Mouse (Mus musculus) hindbrain, embryonic 11.5 days (tissue): ENCODE data around the gene Vmn2r91. TPM values are rescaled to one million over a fixed set of nuclear protein-coding genes. Genes with fewer than 3 reads are reported as not detected.
A peak's percentile ranks its signal among the peaks of the same experiment; 100 is the strongest.
"Not testable (repeated sequence)": the region's sequence is repeated elsewhere in the genome, so short reads cannot be mapped to it uniquely, and the experiment has no call there.

Experiments used
- ATAC-seq: fragments of 200-750 bp; cut with Nextera tagmentation; 2 replicates; pipeline ENCODE4 v1.8.0; 2017; ENCODE audit warnings: mild to moderate bottlenecking, moderate TSS enrichment, moderate library complexity; ENCODE audit not compliant: low FRiP score
- DNase-seq: peaks from one replicate; pipeline ENCODE4 v3.0.0-alpha.2; 2015; ENCODE audit warnings: low spot score
- H3K27ac ChIP-seq: fragments of 300-500 bp; sonication (generic); 2 replicates; pipeline ENCODE4 v1.5.1; 2014; ENCODE audit warnings: mild to moderate bottlenecking, low read depth, low read length
- H3K27me3 ChIP-seq: fragments of 300-500 bp; sonication (generic); 2 replicates; pipeline ENCODE4 v1.6.1; 2014; ENCODE audit warnings: mild to moderate bottlenecking, low read length, moderate library complexity, mixed read lengths; ENCODE audit not compliant: control insufficient read depth, insufficient read depth
- H3K36me3 ChIP-seq: fragments of 300-500 bp; sonication (generic); 2 replicates; pipeline ENCODE4 v1.6.1; 2014; ENCODE audit warnings: mild to moderate bottlenecking, low read length, moderate library complexity, mixed read lengths; ENCODE audit not compliant: control insufficient read depth, insufficient read depth
- H3K4me1 ChIP-seq: fragments of 300-500 bp; sonication (generic); replicated peaks from 2 replicates; pipeline ENCODE4 v1.6.1; 2014; ENCODE audit warnings: low read length, mixed read lengths; ENCODE audit not compliant: control insufficient read depth, insufficient read depth
- H3K4me2 ChIP-seq: fragments of 300-500 bp; sonication (generic); replicated peaks from 2 replicates; pipeline ENCODE4 v1.6.1; 2014; ENCODE audit warnings: mild to moderate bottlenecking, low read depth, low read length
- H3K4me3 ChIP-seq: fragments of 300-500 bp; sonication (generic); 2 replicates; pipeline ENCODE4 v1.5.1; 2014; ENCODE audit warnings: low read depth, low read length
- H3K9ac ChIP-seq: fragments of 300-500 bp; sonication (generic); 2 replicates; pipeline ENCODE4 v1.6.1; 2014; ENCODE audit warnings: low read depth, low read length
- H3K9me3 ChIP-seq: fragments of 300-500 bp; sonication (generic); 2 replicates; pipeline ENCODE4 v1.6.1; 2016; ENCODE audit warnings: low read length; ENCODE audit not compliant: control insufficient read depth
- WGBS: fragments of 180-500 bp; shearing (Covaris S2); extraction: QIAGEN DNeasy Blood & Tissue Kit; methylation state at CpG from one replicate; pipeline ENCODE4 v1.1.7; 2014; 5-methylcytosine and 5-hydroxymethylcytosine counted together
- polyA plus RNA-seq: library from polyadenylated mRNA; unstranded; fragments of >200 nt; fragmentation: Nextera tagmentation; extraction: Ambion mirVana; gene quantifications from 2 replicates; pipeline ENCODE4 v1.2.1, GENCODE M21; 2014

Gene Vmn2r91
- polyA plus RNA-seq = not detected in 2 replicates

DNA sequence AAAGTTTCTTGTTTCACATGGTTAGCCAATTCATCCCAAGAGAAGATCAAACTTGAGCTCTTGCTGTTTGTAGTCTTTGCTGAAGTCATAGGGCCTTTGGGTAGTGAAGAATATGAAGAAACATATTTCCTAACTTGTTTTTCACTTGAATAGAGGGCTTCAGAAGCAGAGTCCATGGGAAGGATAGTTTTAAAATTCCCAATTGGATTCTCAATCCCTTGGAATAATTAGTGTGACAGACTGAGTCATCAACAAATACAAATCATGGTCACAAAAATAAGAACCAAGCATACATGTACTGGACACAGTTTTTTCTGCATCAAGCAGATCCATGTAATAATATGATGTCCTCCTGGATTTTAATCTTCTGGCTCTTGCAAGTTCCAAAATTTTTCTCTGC lies at the start of gene Vmn2r91:
Gene Vmn2r91 (plus strand): TSS at position 301 of the 400 bp plus-strand sequence.
- not testable (repeated sequence) for ATAC-seq, H3K4me3 ChIP-seq, H3K9ac ChIP-seq, H3K4me1 ChIP-seq, H3K36me3 ChIP-seq, DNase-seq, H3K27me3 ChIP-seq, H3K27ac ChIP-seq, H3K9me3 ChIP-seq, H3K4me2 ChIP-seq

DNA sequence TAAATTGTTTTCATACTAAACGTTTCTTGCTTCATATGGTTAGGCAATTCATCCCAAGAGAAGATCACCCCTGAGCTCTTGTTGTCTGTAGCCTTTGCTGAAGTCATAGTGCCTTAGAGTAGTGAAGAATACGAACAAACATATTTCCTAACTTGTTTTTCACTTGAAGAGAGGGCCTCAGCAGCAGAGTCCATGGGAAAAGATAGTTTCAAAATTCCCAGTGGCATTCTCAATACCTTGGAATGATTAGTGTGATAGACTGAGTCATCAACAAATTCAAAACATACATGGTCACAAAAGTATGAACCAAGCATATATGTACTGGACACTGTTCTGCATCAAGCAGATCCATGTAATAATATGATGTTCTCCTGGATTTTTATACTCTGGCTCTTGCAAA lies 35.7 kb upstream of the Vmn2r91 start, which contains the start of gene Vmn2r124:
Gene Vmn2r124 (plus strand): TSS at position 301 of the 400 bp plus-strand sequence.
- no peak within 1 kb of the TSS for H3K9ac ChIP-seq
- no peak for DNase-seq

DNA sequence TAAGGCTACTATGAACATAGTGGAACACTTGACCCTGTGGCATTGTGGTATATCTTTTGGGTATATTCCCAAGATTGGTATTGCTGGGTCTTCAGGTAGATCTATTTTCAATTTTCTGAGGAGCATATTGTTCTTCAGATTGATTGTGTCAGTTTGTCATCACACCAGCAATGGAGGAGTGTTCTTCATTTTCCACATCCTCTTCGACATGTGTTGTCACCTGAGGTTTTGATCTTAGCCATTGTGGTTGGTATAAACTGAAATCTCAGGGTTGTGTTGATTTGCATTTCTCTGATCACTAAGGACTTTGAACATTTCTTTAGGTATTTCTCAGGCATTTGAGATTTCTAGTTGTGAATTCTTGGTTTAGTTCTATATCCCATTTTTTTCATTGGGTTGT lies 10.8 kb downstream of the Vmn2r91 start:
- H3K9me3 ChIP-seq, H3K27me3 ChIP-seq, H3K4me1 ChIP-seq, H3K27ac ChIP-seq, H3K9ac ChIP-seq, H3K4me3 ChIP-seq, H3K4me2 ChIP-seq, H3K36me3 ChIP-seq, DNase-seq, ATAC-seq: not testable (repeated sequence)
- WGBS = 74% methylated on average over 1 of the region's 1 CpGs

More for the DNA sequence above, 35.7 kb upstream of the Vmn2r91 start, which contains the start of gene Vmn2r124:
- Histone ChIP-seq H3K27ac (no peak within 1 kb of the TSS), H3K9me3 (no peaks in the 10 kb centered on the region), H3K4me3 (no peak within 1 kb of the TSS), H3K4me2 (no peak within 1 kb of the TSS), H3K27me3 (no peaks in the 10 kb centered on the region), H3K36me3 (no peaks in the 10 kb centered on the region), H3K4me1 (no peaks in the 10 kb centered on the region)
- 51% methylated on average over 2 of the region's 2 CpGs for WGBS
- no peak for ATAC-seq

DNA sequence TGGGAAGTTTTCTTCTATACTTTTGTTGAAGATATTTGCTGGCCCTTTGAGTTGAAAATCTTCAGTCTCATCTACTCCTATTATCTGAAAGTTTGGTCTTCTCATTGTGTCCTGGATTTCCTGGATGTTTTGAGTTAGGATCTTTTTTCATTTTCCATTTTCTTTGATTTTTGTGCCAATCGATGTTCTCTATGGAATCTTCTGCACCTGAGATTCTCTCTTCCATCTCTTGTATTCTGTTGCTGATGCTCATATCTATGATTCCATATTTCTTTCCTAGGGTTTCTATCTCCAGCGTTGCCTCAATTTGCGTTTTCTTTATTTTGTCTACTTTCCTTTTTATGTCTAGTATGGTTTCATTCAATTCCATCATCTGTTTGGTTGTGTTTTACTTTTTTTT lies 17.4 kb downstream of the Vmn2r91 start:
- not testable (repeated sequence) for H3K27ac ChIP-seq, H3K9me3 ChIP-seq, ATAC-seq, H3K4me1 ChIP-seq, H3K4me2 ChIP-seq, H3K9ac ChIP-seq, H3K27me3 ChIP-seq, H3K36me3 ChIP-seq, H3K4me3 ChIP-seq
- 89% methylated on average over 3 of the region's 3 CpGs for WGBS
- DNase-seq = peak; percentile 1

DNA sequence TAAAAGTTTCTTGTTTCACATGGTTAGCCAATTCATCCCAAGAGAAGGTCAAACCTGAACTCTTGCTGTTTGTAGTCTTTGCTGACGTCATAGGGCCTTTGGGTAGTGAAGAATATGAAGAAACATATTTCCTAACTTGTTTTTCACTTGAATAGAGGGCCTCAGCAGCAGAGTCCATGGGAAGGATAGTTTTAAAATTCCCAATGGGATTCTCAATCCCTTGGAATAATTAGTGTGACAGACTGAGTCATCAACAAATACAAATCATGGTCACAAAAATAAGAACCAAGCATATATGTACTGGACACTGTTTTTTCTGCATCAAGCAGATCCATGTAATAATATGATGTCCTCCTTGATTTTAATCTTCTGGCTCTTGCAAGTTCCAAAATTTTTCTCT lies 66.8 kb downstream of the Vmn2r91 start, which contains the start of gene Vmn2r92:
Gene Vmn2r92 (plus strand): TSS at position 301 of the 400 bp plus-strand sequence.
- H3K27ac ChIP-seq, ATAC-seq, H3K4me2 ChIP-seq, H3K27me3 ChIP-seq, H3K9me3 ChIP-seq, H3K4me3 ChIP-seq, H3K36me3 ChIP-seq, H3K4me1 ChIP-seq, DNase-seq, H3K9ac ChIP-seq: not testable (repeated sequence)
- 69% methylated on average over 1 of the region's 1 CpGs for WGBS

DNA sequence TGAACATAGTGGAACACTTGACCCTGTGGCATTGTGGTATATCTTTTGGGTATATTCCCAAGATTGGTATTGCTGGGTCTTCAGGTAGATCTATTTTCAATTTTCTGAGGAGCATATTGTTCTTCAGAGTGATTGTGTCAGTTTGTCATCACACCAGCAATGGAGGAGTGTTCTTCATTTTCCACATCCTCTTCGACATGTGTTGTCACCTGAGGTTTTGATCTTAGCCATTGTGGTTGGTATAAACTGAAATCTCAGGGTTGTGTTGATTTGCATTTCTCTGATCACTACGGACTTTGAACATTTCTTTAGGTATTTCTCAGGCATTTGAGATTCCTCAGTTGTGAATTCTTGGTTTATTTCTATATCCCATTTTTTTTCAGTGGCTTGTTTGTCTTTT lies 76.4 kb downstream of the Vmn2r91 start:
- H3K9ac ChIP-seq, H3K4me3 ChIP-seq, H3K36me3 ChIP-seq, ATAC-seq, H3K27ac ChIP-seq, DNase-seq, H3K9me3 ChIP-seq, H3K4me1 ChIP-seq, H3K27me3 ChIP-seq, H3K4me2 ChIP-seq: not testable (repeated sequence)
- WGBS = 66% methylated on average over 2 of the region's 2 CpGs

Other genes with a start within 250 kb of the Vmn2r91 start
- gene Has1, start 229.8 kb upstream of the Vmn2r91 start, polyA plus RNA-seq = 1.2 and 2.6 TPM in 2 replicates
- 0.17 and 0.25 TPM in 2 replicates for gene Fpr1, start 201.1 kb upstream of the Vmn2r91 start, polyA plus RNA-seq
- not detected in 2 replicates for gene Fpr2, start 197.2 kb upstream of the Vmn2r91 start, polyA plus RNA-seq
- not detected in 2 replicates for gene Fpr3, start 197.2 kb upstream of the Vmn2r91 start, polyA plus RNA-seq
- not detected in 2 replicates for gene Fpr-rs4, start 63.3 kb upstream of the Vmn2r91 start, polyA plus RNA-seq
- not detected in 2 replicates for gene Vmn2r124, start 35.6 kb upstream of the Vmn2r91 start, polyA plus RNA-seq
- not detected in 2 replicates for gene Vmn2r92, start 66.9 kb downstream of the Vmn2r91 start, polyA plus RNA-seq
- gene Vmn2r94, start 192.7 kb downstream of the Vmn2r91 start, polyA plus RNA-seq = not detected in 2 replicates
- not detected in 2 replicates for gene Vmn2r93, start 213.1 kb downstream of the Vmn2r91 start, polyA plus RNA-seq